Mouse (Mus musculus) liver, embryonic 13.5 days (tissue): ENCODE results near the gene Pcdh15. TPM values are rescaled to one million over a fixed set of nuclear protein-coding genes. Genes with fewer than 3 reads are reported as not detected.
A peak's percentile ranks its signal among the peaks of the same experiment; 100 is the strongest.

ENCODE experiments used
- ATAC-seq: fragments of 200-750 bp; cut with Nextera tagmentation; 2 replicates; pipeline ENCODE4 v1.8.0; 2017; ENCODE audit warnings: low read depth, mild to moderate bottlenecking, moderate number of reproducible peaks, moderate library complexity
- DNase-seq: peaks from one replicate; pipeline ENCODE4 v3.0.0; 2022
- H3K27ac ChIP-seq: fragments of 300-500 bp; sonication (generic); 2 replicates; pipeline ENCODE4 v1.5.1; 2015; ENCODE audit warnings: moderate library complexity, mild to moderate bottlenecking, inconsistent platforms
- H3K27me3 ChIP-seq: fragments of 300-500 bp; sonication (generic); 2 replicates; pipeline ENCODE4 v1.6.1; 2015; ENCODE audit warnings: mild to moderate bottlenecking, inconsistent platforms
- H3K36me3 ChIP-seq: fragments of 300-500 bp; sonication (generic); 2 replicates; pipeline ENCODE4 v1.6.1; 2015; ENCODE audit warnings: mild to moderate bottlenecking, inconsistent platforms
- H3K4me1 ChIP-seq: fragments of 300-500 bp; sonication (generic); replicated peaks from 2 replicates; pipeline ENCODE4 v1.6.1; 2015; ENCODE audit warnings: inconsistent platforms
- H3K4me2 ChIP-seq: fragments of 300-500 bp; sonication (generic); 2 replicates; pipeline ENCODE4 v1.6.1; 2015; ENCODE audit warnings: inconsistent platforms, mild to moderate bottlenecking, moderate library complexity
- H3K4me3 ChIP-seq: fragments of 300-500 bp; sonication (generic); replicated peaks from 2 replicates; pipeline ENCODE4 v1.5.1; 2015; ENCODE audit warnings: mild to moderate bottlenecking, inconsistent platforms
- H3K9ac ChIP-seq: fragments of 300-500 bp; sonication (generic); 2 replicates; pipeline ENCODE4 v1.6.1; 2015; ENCODE audit warnings: mild to moderate bottlenecking, inconsistent platforms
- H3K9me3 ChIP-seq: fragments of 300-500 bp; sonication (generic); replicated peaks from 2 replicates; pipeline ENCODE4 v1.6.1; 2016; ENCODE audit warnings: inconsistent platforms
- WGBS: fragments of 180-500 bp; shearing (Covaris S2); methylation state at CpG from one replicate; pipeline ENCODE4 v1.1.7; 2015; ENCODE audit not compliant: insufficient replicate concordance; 5-methylcytosine and 5-hydroxymethylcytosine counted together
- polyA plus RNA-seq: library from polyadenylated mRNA; unstranded; fragments of >200 nt; fragmentation: Nextera tagmentation; extraction: Ambion mirVana; gene quantifications from 2 replicates; pipeline ENCODE4 v1.2.1, GENCODE M21; 2015

The Pcdh15 gene
- polyA plus RNA-seq = 0.07 and 0.13 TPM in 2 replicates

- WGBS = under 1% methylated on average over 77 of the region's 79 CpGs
- Histone ChIP-seq H3K36me3 (no peaks in the 10 kb centered on the region), H3K4me3 (peak within 1 kb of the TSS; percentile 39), H3K9me3 (no peaks in the 10 kb centered on the region), H3K27ac (no peak within 1 kb of the TSS), H3K9ac (no peak within 1 kb of the TSS), H3K4me2 (peak within 1 kb of the TSS; percentile 52), H3K27me3 (peaks cover 54% of the 10 kb centered on the region), H3K4me1 (no peaks in the 10 kb centered on the region)
- DNase-seq (no peak), ATAC-seq (no peak)
Observed at GRCm38 (mm10) chr10:73098966-73099845, at the start of gene Pcdh15. Gene Pcdh15 (plus strand): TSS chr10:73099342.

- Histone ChIP-seq H3K27ac (no peak overlapping the region), H3K4me3 (no peak overlapping the region), H3K9me3 (no peaks in the 10 kb centered on the region), H3K27me3 (no peaks in the 10 kb centered on the region), H3K4me2 (no peak overlapping the region), H3K9ac (no peak overlapping the region), H3K4me1 (no peaks in the 10 kb centered on the region), H3K36me3 (no peaks in the 10 kb centered on the region)
- 64% methylated on average over 6 of the region's 6 CpGs for WGBS
- ATAC-seq = no peak
- no peak for DNase-seq
Observed at GRCm38 (mm10) chr10:73052074-73052473, 47.1 kb upstream of the Pcdh15 start.

GRCm38 (mm10) chr10:73059726-73060230 lies 39.4 kb upstream of the Pcdh15 start:
- 66% methylated on average over 2 of the region's 2 CpGs for WGBS
- no peak overlapping the region for H3K4me3 ChIP-seq
- DNase-seq = no peak
- H3K4me1 ChIP-seq = no peaks in the 10 kb centered on the region
- H3K9ac ChIP-seq = no peak overlapping the region
- no peak for ATAC-seq
- no peaks in the 10 kb centered on the region for H3K27me3 ChIP-seq
- H3K9me3 ChIP-seq = no peaks in the 10 kb centered on the region
- no peaks in the 10 kb centered on the region for H3K36me3 ChIP-seq
- no peak overlapping the region for H3K4me2 ChIP-seq
- H3K27ac ChIP-seq = no peak overlapping the region

- ATAC-seq (no peak), DNase-seq (no peak)
- 70% methylated on average over 5 of the region's 5 CpGs for WGBS
- no peak overlapping the region for H3K9ac ChIP-seq
- no peaks in the 10 kb centered on the region for H3K4me1 ChIP-seq
- H3K27me3 ChIP-seq = no peaks in the 10 kb centered on the region
- no peaks in the 10 kb centered on the region for H3K9me3 ChIP-seq
- no peaks in the 10 kb centered on the region for H3K36me3 ChIP-seq
- H3K27ac ChIP-seq = no peak overlapping the region
- no peak overlapping the region for H3K4me2 ChIP-seq
- no peak overlapping the region for H3K4me3 ChIP-seq
Observed at GRCm38 (mm10) chr10:73086703-73087102, 12.4 kb upstream of the Pcdh15 start.

- H3K4me1 ChIP-seq = no peaks in the 10 kb centered on the region
- H3K36me3 ChIP-seq = no peaks in the 10 kb centered on the region
- H3K27ac ChIP-seq = no peak overlapping the region
- H3K27me3 ChIP-seq = peaks cover 52% of the 10 kb centered on the region
- WGBS = 3% methylated on average over 17 of the region's 17 CpGs
- H3K9me3 ChIP-seq = no peaks in the 10 kb centered on the region
- ATAC-seq (no peak), DNase-seq (no peak)
- no peak overlapping the region for H3K4me2 ChIP-seq
- no peak overlapping the region for H3K4me3 ChIP-seq
- no peak overlapping the region for H3K9ac ChIP-seq
Observed at GRCm38 (mm10) chr10:73096531-73097135, 2.5 kb upstream of the Pcdh15 start.

- Histone ChIP-seq H3K9ac (no peak overlapping the region), H3K9me3 (no peaks in the 10 kb centered on the region), H3K4me1 (no peaks in the 10 kb centered on the region), H3K27me3 (peaks cover 54% of the 10 kb centered on the region), H3K27ac (no peak overlapping the region), H3K4me2 (no peak overlapping the region), H3K36me3 (no peaks in the 10 kb centered on the region), H3K4me3 (no peak overlapping the region)
- DNase-seq (no peak), ATAC-seq (no peak)
- 6% methylated on average over 7 of the region's 7 CpGs for WGBS
Observed at GRCm38 (mm10) chr10:73097176-73097575, 2.0 kb upstream of the Pcdh15 start.

- Histone ChIP-seq H3K27me3 (peaks cover 54% of the 10 kb centered on the region), H3K9me3 (no peaks in the 10 kb centered on the region), H3K27ac (no peak overlapping the region), H3K4me2 (no peak overlapping the region), H3K36me3 (no peaks in the 10 kb centered on the region), H3K4me1 (no peaks in the 10 kb centered on the region), H3K4me3 (no peak overlapping the region), H3K9ac (no peak overlapping the region)
- ATAC-seq = no peak
- 1% methylated on average over 17 of the region's 17 CpGs for WGBS
- DNase-seq = no peak
Observed at GRCm38 (mm10) chr10:73097979-73098378, 1.2 kb upstream of the Pcdh15 start.

GRCm38 (mm10) chr10:73099846-73100241 lies 702 bp downstream of the Pcdh15 start:
- Histone ChIP-seq H3K9ac (no peak overlapping the region), H3K9me3 (no peaks in the 10 kb centered on the region), H3K4me2 (peak overlapping the region; percentile 52), H3K4me1 (no peaks in the 10 kb centered on the region), H3K36me3 (no peaks in the 10 kb centered on the region), H3K27me3 (peaks cover 54% of the 10 kb centered on the region), H3K27ac (no peak overlapping the region), H3K4me3 (peak overlapping the region; percentile 39)
- ATAC-seq (no peak), DNase-seq (no peak)
- WGBS = under 1% methylated on average over 37 of the region's 37 CpGs

- Histone ChIP-seq H3K27me3 (peaks cover 31% of the 10 kb centered on the region), H3K4me2 (no peak overlapping the region), H3K36me3 (no peaks in the 10 kb centered on the region), H3K9me3 (no peaks in the 10 kb centered on the region), H3K4me1 (no peaks in the 10 kb centered on the region), H3K9ac (no peak overlapping the region), H3K4me3 (no peak overlapping the region), H3K27ac (no peak overlapping the region)
- DNase-seq (no peak), ATAC-seq (no peak)
- 58% methylated on average over 13 of the region's 13 CpGs for WGBS
Observed at GRCm38 (mm10) chr10:73103383-73103994, 4.3 kb downstream of the Pcdh15 start.

GRCm38 (mm10) chr10:73105893-73106292 lies 6.8 kb downstream of the Pcdh15 start:
- WGBS = 36% methylated on average over 2 of the region's 2 CpGs
- H3K27me3 ChIP-seq = peaks cover 9% of the 10 kb centered on the region; the same call in 1 of the 2 replicates
- no peak overlapping the region for H3K4me3 ChIP-seq
- ATAC-seq (no peak), DNase-seq (no peak)
- no peaks in the 10 kb centered on the region for H3K4me1 ChIP-seq
- no peaks in the 10 kb centered on the region for H3K9me3 ChIP-seq
- no peak overlapping the region for H3K27ac ChIP-seq
- H3K9ac ChIP-seq = no peak overlapping the region
- no peak overlapping the region for H3K4me2 ChIP-seq
- H3K36me3 ChIP-seq = no peaks in the 10 kb centered on the region

- Histone ChIP-seq H3K9ac (no peak overlapping the region), H3K4me1 (no peaks in the 10 kb centered on the region), H3K27ac (no peak overlapping the region), H3K36me3 (no peaks in the 10 kb centered on the region), H3K27me3 (no peaks in the 10 kb centered on the region), H3K4me3 (no peak overlapping the region), H3K9me3 (no peaks in the 10 kb centered on the region), H3K4me2 (no peak overlapping the region)
- no peak for ATAC-seq
- DNase-seq = no peak
- WGBS = 43% methylated on average over 3 of the region's 3 CpGs
Observed at GRCm38 (mm10) chr10:73137985-73138384, 38.8 kb downstream of the Pcdh15 start.
